Mouse (Mus musculus) Patski (cell line): ENCODE measurements around the gene Sebox. TPM values are rescaled to one million over a fixed set of nuclear protein-coding genes. Genes with fewer than 3 reads are reported as not detected.

ENCODE experiments used
- ATAC-seq: fragments of 100-300 bp; one replicate; pipeline ENCODE4 v1.8.0; 2021
- CTCF ChIA-PET: fragments of 350-600 bp; sonication (Branson Sonifier 250); formaldehyde crosslinking; loops from one replicate; lab custom pipeline; 2022; ENCODE audit warnings: inconsistent platforms; lab: Charles Lee
- POLR2A ChIA-PET: fragments of 350-600 bp; sonication (Branson Sonifier 250); formaldehyde crosslinking; loops from one replicate; lab custom pipeline; 2022; ENCODE audit warnings: antibody characterized with exemption, inconsistent platforms; lab: Charles Lee
- DNase-seq: peaks from one replicate; pipeline ENCODE4 v3.0.0-alpha.2; 2011; ENCODE audit warnings: low read depth, low spot score
- H3K27me3 ChIP-seq: fragments of 371-371 bp; one replicate; pipeline ENCODE4 v1.5.1; 2021
- CTCF ChIP-seq: fragments of 100-300 bp; IDR thresholded peaks from one replicate; pipeline ENCODE4 v1.5.1; 2021
- in situ Hi-C: fragments of 300-500 bp; cut with MboI; formaldehyde crosslinking; loops from 3 replicates; pipeline ENCODE4 v1.11.1; 2018; ENCODE audit warnings: low pct_unique_long_range_greater_than_20kb, mixed read lengths
- polyA plus RNA-seq: library from polyadenylated mRNA; unstranded; gene quantifications from one replicate; pipeline ENCODE4 v1.2.3, GENCODE M21; 2021

Sebox gene
- polyA plus RNA-seq, 1 experiment from 2014 or later: not detected

- CTCF ChIA-PET: no interaction called here
- in situ Hi-C loops: no loop called here
- no peaks in the 10 kb centered on the region for H3K27me3 ChIP-seq
- DNase-seq: no peak
- TF ChIP-seq CTCF: no peak
- ATAC-seq: peak; percentile 87
- POLR2A ChIA-PET: interaction anchor here (0.9 kb wide), 1 partner anchor 27 kb away, joined by 6 read pairs; no protein-coding TSS in a partner anchor
Observed at GRCm38 (mm10) chr11:78512025-78512957, 9.0 kb downstream of the Sebox start, which contains the start of the genes Tmem199 and Poldip2. Gene Tmem199 (minus strand): TSS chr11:78512172. Gene Poldip2 (plus strand): TSS chr11:78512193.

DNA sequence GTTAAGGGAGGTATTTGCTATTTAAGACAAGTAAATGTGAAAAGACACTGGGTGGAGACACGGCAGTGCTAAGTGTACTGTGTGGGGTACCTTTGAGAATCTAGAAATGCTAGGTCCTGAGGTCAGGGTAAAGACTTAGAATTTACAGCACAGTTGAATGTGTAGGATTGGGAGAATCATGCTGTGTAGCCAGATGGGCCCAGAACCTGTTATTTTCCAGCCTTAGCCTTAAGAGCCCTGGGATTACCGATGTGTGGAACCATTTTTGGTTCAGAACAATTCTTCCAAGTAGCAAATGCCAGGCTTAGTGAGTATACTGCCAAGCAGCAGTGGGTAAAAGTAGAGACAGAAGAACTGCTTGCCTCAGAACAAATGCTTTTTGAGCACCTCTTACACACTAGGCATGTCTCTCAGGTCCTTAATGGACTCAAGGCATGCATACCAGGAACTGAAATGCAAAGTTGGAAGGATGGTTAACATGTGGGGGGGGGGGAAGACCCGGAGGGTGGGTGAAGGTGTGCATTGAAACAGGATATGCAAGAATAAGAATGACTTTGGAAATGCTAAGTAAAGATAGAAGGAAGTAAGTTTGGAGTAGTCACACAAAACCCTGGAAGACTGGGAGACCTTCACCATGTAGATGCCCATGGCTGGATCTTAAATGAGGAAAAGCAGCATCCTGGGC lies 10.0 kb downstream of the Sebox start:
- CTCF ChIA-PET: no interaction called here
- ATAC-seq (no peak), DNase-seq (no peak)
- no peak for TF ChIP-seq CTCF
- in situ Hi-C loops: no loop called here
- no peaks in the 10 kb centered on the region for H3K27me3 ChIP-seq
- POLR2A ChIA-PET: no interaction called here

- no peaks in the 10 kb centered on the region for H3K27me3 ChIP-seq
- TF ChIP-seq CTCF: peak; percentile 60
- ATAC-seq (no peak), DNase-seq (no peak)
- ChIA-PET POLR2A (no interaction called here), CTCF (interaction anchor here (0.7 kb wide), 1 partner anchor 10 kb away, joined by 3 read pairs; no protein-coding TSS in a partner anchor)
- in situ Hi-C loops: no loop called here
Observed at GRCm38 (mm10) chr11:78515549-78516325, 12.5 kb downstream of the Sebox start.

DNA sequence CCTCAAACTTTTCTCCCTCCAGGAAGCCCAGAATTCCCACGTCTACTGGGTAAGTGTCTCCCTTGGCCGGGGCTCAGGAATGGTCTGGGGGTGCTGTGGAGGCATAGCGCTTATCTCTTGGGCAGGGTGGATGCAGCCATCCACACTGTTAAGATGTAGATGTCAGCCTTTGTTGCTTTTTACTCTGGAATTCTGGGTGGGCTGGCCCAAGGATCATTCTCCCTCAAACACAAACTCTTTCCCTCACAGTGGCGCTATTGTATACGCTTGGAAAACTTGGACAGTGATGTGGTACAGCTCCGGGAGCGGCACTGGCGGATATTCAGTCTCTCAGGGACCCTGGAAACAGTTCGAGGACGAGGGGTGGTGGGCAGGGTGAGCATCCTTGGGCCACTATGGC lies 15.7 kb downstream of the Sebox start:
- DNase-seq: no peak
- POLR2A ChIA-PET: no interaction called here
- no peak for TF ChIP-seq CTCF
- in situ Hi-C loops: no loop called here
- CTCF ChIA-PET: no interaction called here
- H3K27me3 ChIP-seq: no peaks in the 10 kb centered on the region
- no peak for ATAC-seq

- H3K27me3 ChIP-seq: no peaks in the 10 kb centered on the region
- in situ Hi-C loops: no loop called here
- POLR2A ChIA-PET: no interaction called here
- no peak for ATAC-seq
- CTCF ChIA-PET: interaction anchor here (1.5 to 1.8 kb wide), 2 partner anchors 11 to 13 kb away, joined by 4 to 10 read pairs; no protein-coding TSS in a partner anchor
- TF ChIP-seq CTCF: no peak
- no peak for DNase-seq
Observed at GRCm38 (mm10) chr11:78521880-78522279, 18.6 kb downstream of the Sebox start.

GRCm38 (mm10) chr11:78522481-78522997 lies 19.3 kb downstream of the Sebox start:
- TF ChIP-seq CTCF: no peak
- no peaks in the 10 kb centered on the region for H3K27me3 ChIP-seq
- CTCF ChIA-PET: interaction anchor here (1.5 to 1.8 kb wide), 2 partner anchors 11 to 13 kb away, joined by 4 to 10 read pairs; no protein-coding TSS in a partner anchor
- in situ Hi-C loops: no loop called here
- POLR2A ChIA-PET: no interaction called here
- DNase-seq (peak; percentile 84), ATAC-seq (peak; percentile 73)

- DNase-seq: no peak
- TF ChIP-seq CTCF: no peak
- ATAC-seq: no peak
- in situ Hi-C loops: no loop called here
- CTCF ChIA-PET: interaction anchor here (1.5 to 1.8 kb wide), 2 partner anchors 10 to 12 kb away, joined by 4 to 10 read pairs; no protein-coding TSS in a partner anchor
- H3K27me3 ChIP-seq: no peaks in the 10 kb centered on the region
- POLR2A ChIA-PET: interaction anchor here (0.6 kb wide), 1 partner anchor 18 kb away, joined by 9 read pairs; no protein-coding TSS in a partner anchor
Observed at GRCm38 (mm10) chr11:78523241-78523955, 20.2 kb downstream of the Sebox start.

GRCm38 (mm10) chr11:78524838-78525237 lies 21.6 kb downstream of the Sebox start:
- H3K27me3 ChIP-seq: no peaks in the 10 kb centered on the region
- no peak for DNase-seq
- ATAC-seq: no peak
- no peak for TF ChIP-seq CTCF
- ChIA-PET CTCF (interaction anchor here (1.1 kb wide), 1 partner anchor 11 kb away, joined by 6 read pairs; the partner anchor contains the start of genes Ift20 and Tnfaip1), POLR2A (interaction anchor here (0.5 to 1.1 kb wide), 3 partner anchors 15 to 325 kb away, joined by 3 to 4 read pairs (median 3); no protein-coding TSS in a partner anchor)
- in situ Hi-C loops: no loop called here

DNA sequence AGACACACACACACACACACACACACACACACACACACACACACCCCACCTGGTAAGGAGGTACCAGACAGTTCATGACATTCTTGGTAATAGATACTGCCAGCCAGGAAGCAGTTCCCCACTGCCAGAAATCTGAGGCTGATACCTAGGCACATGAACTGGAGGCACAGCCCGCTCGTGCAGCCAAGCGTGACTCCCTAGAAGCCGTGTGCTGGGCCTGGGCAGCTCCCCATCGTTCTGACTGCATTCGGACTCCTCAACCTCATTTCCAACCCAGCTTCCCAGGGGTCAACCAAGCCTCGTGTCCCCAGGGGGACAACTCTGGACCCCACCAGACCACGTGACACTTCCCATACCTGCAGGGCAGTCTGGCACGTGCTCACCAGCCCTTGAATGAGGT lies 25.5 kb downstream of the Sebox start:
- ChIA-PET CTCF (no interaction called here), POLR2A (no interaction called here)
- H3K27me3 ChIP-seq: no peaks in the 10 kb centered on the region
- DNase-seq (no peak), ATAC-seq (no peak)
- in situ Hi-C loops: no loop called here
- TF ChIP-seq CTCF: no peak
